Mouse (Mus musculus): Measurements from ENCODE around the gene Hoxd3. TPM values are rescaled to one million over a fixed set of nuclear protein-coding genes. Genes with fewer than 3 reads are reported as not detected.

Gene Hoxd3
- polyA plus RNA-seq, 1 experiment from 2014 or later, result 0.09 TPM

DNA sequence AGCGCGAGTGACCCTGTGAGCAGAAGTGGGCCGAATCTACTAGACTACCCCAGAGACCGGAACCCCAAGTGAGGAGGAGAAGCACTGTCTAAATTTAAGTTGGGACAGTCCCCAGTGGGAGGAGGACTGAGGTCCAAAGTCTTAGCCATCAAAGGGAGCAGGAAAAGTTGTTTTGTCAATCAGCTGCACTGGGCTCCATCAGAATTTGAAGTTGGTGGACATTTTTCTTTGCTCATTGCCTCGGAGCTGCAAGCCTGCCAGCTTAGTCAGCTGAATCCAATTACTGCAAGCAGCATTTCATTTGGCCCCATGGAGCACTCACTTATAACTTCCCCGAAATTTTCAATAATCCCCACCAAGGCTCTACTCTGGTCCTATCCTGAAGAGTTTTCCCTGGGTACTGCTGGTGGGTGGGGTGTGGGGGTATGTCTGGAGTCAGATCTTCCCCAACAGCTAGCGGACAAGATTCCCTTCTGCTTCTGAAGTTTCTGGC lies 25.9 kb downstream of the Hoxd3 start:
- no peak overlapping the region for H3K9ac ChIP-seq (ENCODE audit: low read depth, low read length)
- no peak overlapping the region for H3K4me3 ChIP-seq (ENCODE audit: low read depth, low read length)
- no peak for ATAC-seq (ENCODE audit: low read depth)

DNA sequence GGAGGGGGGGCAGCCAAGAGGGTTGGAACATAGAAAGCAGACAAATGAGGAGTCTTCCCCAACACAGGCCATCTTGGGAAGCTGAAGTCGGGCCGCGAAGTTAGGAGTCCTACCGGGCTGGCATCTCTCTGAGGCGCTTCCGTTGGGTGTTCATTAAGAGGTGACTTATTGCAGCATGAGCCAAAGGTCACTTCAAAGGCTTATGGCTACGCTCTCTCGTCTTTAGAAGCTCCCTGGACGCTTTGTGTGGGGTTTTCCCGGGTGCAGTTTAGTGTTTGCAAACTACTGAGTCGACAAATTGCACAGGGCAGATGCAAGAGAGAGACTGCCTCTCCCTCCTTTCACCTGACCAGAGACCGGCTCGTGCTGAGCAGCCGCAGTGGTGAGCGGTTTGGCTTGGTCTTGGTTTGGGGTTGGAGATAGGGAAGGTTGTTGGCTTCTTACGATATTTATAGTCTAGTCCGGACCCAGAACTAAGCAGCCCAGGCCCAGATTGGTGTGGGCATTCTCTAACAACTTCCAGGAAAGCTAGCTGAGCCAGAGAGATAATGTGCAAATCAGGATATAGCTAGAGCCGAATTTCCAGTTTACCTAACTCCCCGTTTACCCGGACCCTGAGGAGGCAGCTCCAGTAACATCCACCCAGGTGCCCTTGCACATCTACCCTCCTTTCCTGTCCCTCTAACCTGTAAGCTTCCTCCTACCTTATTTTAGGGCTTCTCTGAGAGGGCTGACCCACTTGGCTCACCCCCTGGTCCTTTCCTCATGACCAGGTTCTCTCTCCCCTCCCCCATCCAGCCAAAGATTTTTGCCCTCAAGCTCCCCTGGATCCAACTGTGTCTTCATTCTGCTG lies 27.1 kb downstream of the Hoxd3 start:
- Histone ChIP-seq H3K9ac (ENCODE audit: low read depth, low read length) (no peak overlapping the region), H3K36me3 (ENCODE audit: control insufficient read depth, insufficient read depth) (no peaks in the 10 kb centered on the region), H3K27ac (ENCODE audit: low read length) (no peak overlapping the region), H3K4me3 (ENCODE audit: low read depth, low read length) (no peak overlapping the region), H3K27me3 (ENCODE audit: control insufficient read depth, insufficient read depth, low read depth, low read length) (peaks cover 92% of the 10 kb centered on the region), H3K9me3 (replicated peaks; ENCODE audit: control insufficient read depth, low read length) (no peaks in the 10 kb centered on the region), H3K4me1 (ENCODE audit: control insufficient read depth, low read depth, low read length) (no peaks in the 10 kb centered on the region), H3K4me2 (ENCODE audit: low read depth, low read length) (no peak overlapping the region)
- no peak for ATAC-seq (ENCODE audit: low read depth)
- 4% methylated on average over 20 of the region's 20 CpGs for WGBS (ENCODE audit: insufficient replicate concordance)

More for the DNA sequence above, 25.9 kb downstream of the Hoxd3 start:
- H3K36me3 ChIP-seq (ENCODE audit: control insufficient read depth, insufficient read depth), result no peaks in the 10 kb centered on the region
- H3K9me3 ChIP-seq (replicated peaks; ENCODE audit: control insufficient read depth, low read length), result no peaks in the 10 kb centered on the region
- H3K4me1 ChIP-seq (ENCODE audit: control insufficient read depth, low read depth, low read length), result no peaks in the 10 kb centered on the region
- no peak overlapping the region for H3K27ac ChIP-seq (ENCODE audit: low read length)
- WGBS (ENCODE audit: insufficient replicate concordance), result 15% methylated on average over 7 of the region's 7 CpGs
- peaks cover 95% of the 10 kb centered on the region for H3K27me3 ChIP-seq (ENCODE audit: control insufficient read depth, insufficient read depth, low read depth, low read length)
- no peak overlapping the region for H3K4me2 ChIP-seq (ENCODE audit: low read depth, low read length)

DNA sequence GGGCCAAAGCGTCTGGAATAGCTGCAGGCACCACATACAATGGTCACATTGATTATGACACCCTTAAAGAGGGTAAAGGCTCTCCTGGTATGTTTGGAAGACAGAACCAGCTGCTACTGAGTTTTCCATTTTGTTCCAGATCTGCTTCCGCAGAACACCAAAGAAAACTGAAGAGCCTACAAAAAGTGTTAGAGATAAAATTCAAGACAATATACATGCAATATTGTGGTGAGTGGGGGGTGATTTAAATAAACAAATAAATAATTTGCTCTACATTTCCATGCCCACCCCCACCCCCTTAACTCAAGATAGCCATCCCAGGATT lies 27.7 kb downstream of the Hoxd3 start:
- Histone ChIP-seq H3K4me2 (ENCODE audit: low read depth, low read length) (no peak overlapping the region), H3K36me3 (ENCODE audit: control insufficient read depth, insufficient read depth) (no peaks in the 10 kb centered on the region), H3K9me3 (replicated peaks; ENCODE audit: control insufficient read depth, low read length) (no peaks in the 10 kb centered on the region), H3K4me1 (ENCODE audit: control insufficient read depth, low read depth, low read length) (no peaks in the 10 kb centered on the region), H3K27ac (ENCODE audit: low read length) (no peak overlapping the region), H3K9ac (ENCODE audit: low read depth, low read length) (no peak overlapping the region), H3K27me3 (ENCODE audit: control insufficient read depth, insufficient read depth, low read depth, low read length) (peaks cover 92% of the 10 kb centered on the region), H3K4me3 (ENCODE audit: low read depth, low read length) (no peak overlapping the region)
- no peak for ATAC-seq (ENCODE audit: low read depth)
- 9% methylated on average over 2 of the region's 2 CpGs for WGBS (ENCODE audit: insufficient replicate concordance)

DNA sequence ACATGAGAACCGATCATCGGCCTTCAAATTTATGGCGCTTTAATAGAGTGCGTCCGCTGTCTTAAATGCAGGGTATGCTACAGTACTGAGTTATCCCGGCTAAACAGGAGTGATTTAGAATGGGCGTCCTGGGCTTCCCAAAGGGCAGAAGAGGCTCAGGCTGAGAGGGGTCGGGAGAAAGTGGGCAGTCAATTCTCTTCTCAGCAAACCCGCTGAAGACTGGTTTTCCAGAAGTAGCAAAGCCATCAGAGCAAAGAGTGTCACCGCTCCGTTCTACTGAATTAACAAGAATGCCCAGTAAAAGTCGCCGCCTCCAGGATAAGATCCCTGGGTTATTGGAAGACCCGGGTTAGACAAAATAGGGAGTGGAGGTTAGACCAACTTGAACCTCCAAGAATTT lies 28.1 kb downstream of the Hoxd3 start:
- Histone ChIP-seq H3K36me3 (ENCODE audit: control insufficient read depth, insufficient read depth) (no peaks in the 10 kb centered on the region), H3K4me2 (ENCODE audit: low read depth, low read length) (no peak overlapping the region), H3K9ac (ENCODE audit: low read depth, low read length) (no peak overlapping the region), H3K9me3 (replicated peaks; ENCODE audit: control insufficient read depth, low read length) (no peaks in the 10 kb centered on the region), H3K4me1 (ENCODE audit: control insufficient read depth, low read depth, low read length) (no peaks in the 10 kb centered on the region), H3K27ac (ENCODE audit: low read length) (no peak overlapping the region), H3K4me3 (ENCODE audit: low read depth, low read length) (no peak overlapping the region), H3K27me3 (ENCODE audit: control insufficient read depth, insufficient read depth, low read depth, low read length) (peaks cover 92% of the 10 kb centered on the region)
- 9% methylated on average over 14 of the region's 14 CpGs for WGBS (ENCODE audit: insufficient replicate concordance)
- no peak for ATAC-seq (ENCODE audit: low read depth)

DNA sequence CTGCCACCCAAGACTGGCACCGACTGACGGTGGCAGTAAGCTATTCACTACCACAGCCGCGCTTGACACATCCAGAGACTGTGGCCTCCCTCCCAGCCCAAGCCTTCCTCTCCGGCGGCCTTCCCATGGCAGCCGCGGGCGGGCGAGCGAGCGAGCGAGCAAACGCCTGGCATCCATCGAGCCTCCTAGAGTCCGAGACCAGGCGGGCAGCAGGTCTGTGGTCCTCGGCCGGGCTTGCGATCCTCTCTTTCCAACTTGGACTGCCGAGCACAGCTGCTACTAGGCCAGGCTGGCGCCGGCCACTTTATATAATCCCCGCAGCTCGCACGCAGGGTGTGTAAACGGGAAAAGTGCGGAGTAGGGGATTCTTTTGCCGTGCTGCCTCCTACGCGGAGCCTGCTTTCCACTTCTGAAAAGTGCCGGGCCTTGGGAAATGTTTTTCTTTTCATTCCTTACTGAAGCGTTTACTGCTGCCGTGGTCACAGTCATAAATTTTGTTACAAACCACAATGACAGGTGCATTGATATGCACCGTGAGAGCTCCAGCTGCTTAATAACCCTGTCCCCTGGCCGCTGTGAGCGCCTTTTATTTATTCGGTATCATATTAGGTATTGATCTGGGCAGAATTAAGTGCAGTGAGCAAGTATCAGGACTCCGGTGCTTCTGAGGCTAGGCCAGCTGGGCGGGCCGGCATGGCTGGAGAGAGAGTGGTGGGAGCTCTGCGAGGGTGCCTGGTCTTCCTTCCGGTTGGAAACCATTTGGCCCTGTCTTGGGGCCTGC lies 28.8 kb downstream of the Hoxd3 start:
- no peak overlapping the region for H3K4me2 ChIP-seq (ENCODE audit: low read depth, low read length)
- no peak overlapping the region for H3K9ac ChIP-seq (ENCODE audit: low read depth, low read length)

DNA sequence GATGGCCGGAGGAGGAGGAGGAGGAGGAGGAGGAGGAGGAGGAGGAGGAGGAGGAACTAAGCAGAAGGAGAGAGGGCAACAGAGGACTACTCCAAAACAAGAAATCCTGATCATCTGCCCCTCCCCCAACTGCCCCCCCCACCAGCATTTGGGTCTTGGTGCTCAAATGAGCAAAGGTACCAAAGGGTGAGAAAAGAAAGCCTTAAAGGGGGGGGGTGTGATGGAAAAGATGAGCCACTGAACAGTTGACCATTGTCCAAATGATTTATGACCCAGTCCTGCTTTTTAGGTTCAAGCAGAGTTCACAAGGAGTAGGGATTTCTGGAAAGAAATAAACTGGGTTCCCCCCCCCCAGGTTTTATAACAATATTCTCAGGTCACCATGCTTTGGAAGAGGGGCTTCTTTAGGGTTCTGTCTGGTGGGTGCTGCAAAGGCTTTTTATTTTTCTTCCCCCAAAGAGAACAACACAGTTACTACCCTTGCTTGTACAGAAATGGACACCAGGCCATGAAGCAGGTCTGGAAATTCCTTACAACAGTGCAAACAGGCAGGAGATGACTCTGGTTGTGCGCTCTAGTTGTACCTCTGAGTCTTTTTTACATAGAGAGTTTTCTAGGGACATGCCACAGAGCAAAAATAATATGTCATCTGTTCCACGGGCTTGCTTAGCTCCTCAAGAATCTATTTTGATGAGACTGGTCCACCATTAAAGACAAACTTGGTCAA lies 29.7 kb downstream of the Hoxd3 start:
- no peak for ATAC-seq (ENCODE audit: low read depth)
- 50% methylated on average over 2 of the region's 3 CpGs for WGBS (ENCODE audit: insufficient replicate concordance)
- no peak overlapping the region for H3K27ac ChIP-seq (ENCODE audit: low read length)
- no peak overlapping the region for H3K4me2 ChIP-seq (ENCODE audit: low read depth, low read length)
- H3K4me1 ChIP-seq (ENCODE audit: control insufficient read depth, low read depth, low read length), result no peaks in the 10 kb centered on the region
- no peaks in the 10 kb centered on the region for H3K9me3 ChIP-seq (replicated peaks; ENCODE audit: control insufficient read depth, low read length)
- no peaks in the 10 kb centered on the region for H3K36me3 ChIP-seq (ENCODE audit: control insufficient read depth, insufficient read depth)
- peaks cover 92% of the 10 kb centered on the region for H3K27me3 ChIP-seq (ENCODE audit: control insufficient read depth, insufficient read depth, low read depth, low read length)
- H3K4me3 ChIP-seq (ENCODE audit: low read depth, low read length), result no peak overlapping the region
- H3K9ac ChIP-seq (ENCODE audit: low read depth, low read length), result no peak overlapping the region

More for the DNA sequence above, 28.8 kb downstream of the Hoxd3 start:
- H3K27ac ChIP-seq (ENCODE audit: low read length), result no peak overlapping the region
- H3K27me3 ChIP-seq (ENCODE audit: control insufficient read depth, insufficient read depth, low read depth, low read length), result peaks cover 92% of the 10 kb centered on the region
- H3K9me3 ChIP-seq (replicated peaks; ENCODE audit: control insufficient read depth, low read length), result no peaks in the 10 kb centered on the region
- WGBS (ENCODE audit: insufficient replicate concordance), result 2% methylated on average over 43 of the region's 43 CpGs
- H3K36me3 ChIP-seq (ENCODE audit: control insufficient read depth, insufficient read depth), result no peaks in the 10 kb centered on the region
- no peak overlapping the region for H3K4me3 ChIP-seq (ENCODE audit: low read depth, low read length)
- ATAC-seq (ENCODE audit: low read depth), result no peak
- H3K4me1 ChIP-seq (ENCODE audit: control insufficient read depth, low read depth, low read length), result no peaks in the 10 kb centered on the region

DNA sequence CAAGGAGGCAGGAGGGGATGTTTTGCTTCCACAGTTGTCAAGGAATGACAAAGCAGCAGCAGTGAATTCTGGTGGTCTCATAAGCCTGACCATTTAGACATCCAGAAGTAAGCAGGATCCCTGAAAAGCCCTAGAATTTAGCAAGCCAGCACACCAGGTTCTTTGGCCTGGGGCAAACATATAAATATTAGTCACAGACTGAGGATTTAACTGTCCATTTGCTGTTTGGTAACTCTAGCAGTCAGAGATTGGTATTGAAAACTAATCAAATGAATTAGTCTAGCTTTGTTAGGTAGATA lies 30.2 kb downstream of the Hoxd3 start:
- Histone ChIP-seq H3K4me3 (ENCODE audit: low read depth, low read length) (no peak overlapping the region), H3K27me3 (ENCODE audit: control insufficient read depth, insufficient read depth, low read depth, low read length) (peaks cover 92% of the 10 kb centered on the region), H3K27ac (ENCODE audit: low read length) (no peak overlapping the region), H3K9me3 (replicated peaks; ENCODE audit: control insufficient read depth, low read length) (no peaks in the 10 kb centered on the region), H3K4me1 (ENCODE audit: control insufficient read depth, low read depth, low read length) (no peaks in the 10 kb centered on the region), H3K36me3 (ENCODE audit: control insufficient read depth, insufficient read depth) (no peaks in the 10 kb centered on the region), H3K9ac (ENCODE audit: low read depth, low read length) (no peak overlapping the region), H3K4me2 (ENCODE audit: low read depth, low read length) (no peak overlapping the region)
- ATAC-seq (ENCODE audit: low read depth), result no peak

DNA sequence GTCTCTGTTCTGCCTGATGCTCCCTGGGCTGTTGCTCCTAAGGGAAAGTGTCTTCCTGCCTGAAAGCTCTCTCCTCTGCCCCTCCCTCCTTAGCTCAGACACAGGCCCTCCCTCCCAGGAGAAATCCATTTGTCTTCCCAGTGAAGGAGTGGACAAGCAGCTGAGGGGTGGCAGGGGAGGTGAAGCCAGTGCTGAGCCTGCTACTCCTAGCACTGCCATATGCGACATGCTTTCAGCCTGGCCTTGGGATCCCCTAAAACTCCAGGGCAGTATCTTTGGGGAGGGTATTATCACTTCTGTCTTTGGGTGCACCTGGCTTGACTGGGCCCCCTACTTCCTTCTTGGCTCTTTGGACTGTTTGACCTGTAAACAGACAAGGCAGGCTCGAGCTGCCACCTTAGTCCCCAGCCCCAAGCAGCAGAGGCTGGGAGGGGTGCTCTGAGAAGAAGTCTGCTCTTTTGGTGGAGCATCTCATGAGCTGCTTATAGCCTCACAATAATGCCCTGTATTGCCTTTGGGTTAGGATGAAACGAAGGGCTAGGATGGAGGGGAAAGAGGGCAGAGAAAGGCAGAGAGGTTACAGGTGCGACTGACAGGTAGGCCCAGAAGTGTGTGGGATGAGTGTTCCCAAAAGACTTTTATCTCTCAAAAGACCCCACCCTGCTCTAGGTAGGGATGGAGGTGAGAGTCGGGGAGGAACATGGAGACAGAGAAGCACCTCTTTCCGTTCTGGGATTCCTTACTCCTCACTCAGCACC lies 34.0 kb downstream of the Hoxd3 start:
- H3K27ac ChIP-seq (ENCODE audit: low read length), result no peak overlapping the region
- H3K36me3 ChIP-seq (ENCODE audit: control insufficient read depth, insufficient read depth), result no peaks in the 10 kb centered on the region
- no peak overlapping the region for H3K4me3 ChIP-seq (ENCODE audit: low read depth, low read length)
- peaks cover 92% of the 10 kb centered on the region for H3K27me3 ChIP-seq (ENCODE audit: control insufficient read depth, insufficient read depth, low read depth, low read length)
- H3K9ac ChIP-seq (ENCODE audit: low read depth, low read length), result no peak overlapping the region
- ATAC-seq (ENCODE audit: low read depth), result no peak
- H3K4me2 ChIP-seq (ENCODE audit: low read depth, low read length), result no peak overlapping the region
- no peaks in the 10 kb centered on the region for H3K9me3 ChIP-seq (replicated peaks; ENCODE audit: control insufficient read depth, low read length)
- no peaks in the 10 kb centered on the region; the same call in 1 of the 2 replicates for H3K4me1 ChIP-seq (ENCODE audit: control insufficient read depth, low read depth, low read length)
- 8% methylated on average over 6 of the region's 6 CpGs for WGBS (ENCODE audit: insufficient replicate concordance)
